In genomic region chrX:129637016-129637415, GRCm38 (mm10) we compare ENCODE assay signal across 25 mouse cellular contexts.
"Had no signal": no experiment of that assay in that cellular context is flagged by ENCODE, and none has a peak within 500 bp of the region (broad histone marks: within the 10 kb centered on the region; RNA-seq: fewer than 3 reads in every experiment).

No protein-coding gene starts in this region.

- DNase-seq: cerebellum, adult 9-10 months; cerebellum, adult 9-11 months; cerebellum, postnatal 10 days; cerebellum, postnatal 14 days; cerebellum, postnatal 25 days; cerebellum, postnatal 36 days; embryo, embryonic 11 days; forebrain, postnatal 0 days; gastrocnemius, adult 2 months; gastrocnemius, postnatal 10 days; gastrocnemius, postnatal 14 days; gastrocnemius, postnatal 25 days; gastrocnemius, postnatal 36 days; heart, adult 11 months; heart, adult 18-20 months; heart, adult 2 months had no signal

- H3K9ac ChIP-seq: embryonic facial prominence, embryonic 12.5 days; embryonic facial prominence, embryonic 13.5 days; embryonic facial prominence, embryonic 15.5 days; forebrain, embryonic 12.5 days; forebrain, embryonic 13.5 days; forebrain, embryonic 15.5 days; forebrain, postnatal 0 days had no signal

- H3K36me3 ChIP-seq: embryonic facial prominence, embryonic 10.5 days; embryonic facial prominence, embryonic 12.5 days; embryonic facial prominence, embryonic 13.5 days; embryonic facial prominence, embryonic 15.5 days; forebrain, embryonic 10.5 days; forebrain, embryonic 12.5 days; forebrain, embryonic 15.5 days had no signal

- H3K9me3 ChIP-seq: embryonic facial prominence, embryonic 10.5 days; embryonic facial prominence, embryonic 12.5 days; embryonic facial prominence, embryonic 13.5 days; embryonic facial prominence, embryonic 15.5 days; forebrain, embryonic 10.5 days; forebrain, embryonic 12.5 days; forebrain, embryonic 13.5 days; forebrain, embryonic 15.5 days had no signal

- H3K4me3 ChIP-seq: embryonic facial prominence, embryonic 10.5 days; embryonic facial prominence, embryonic 12.5 days; embryonic facial prominence, embryonic 13.5 days; embryonic facial prominence, embryonic 15.5 days; erythroblast, embryonic 14.5 days; forebrain, embryonic 10.5 days; forebrain, embryonic 12.5 days; forebrain, embryonic 13.5 days; forebrain, embryonic 15.5 days; gastrocnemius, adult 2 months; heart, adult 2 months had no signal

- H3K4me1 ChIP-seq: embryonic facial prominence, embryonic 10.5 days; embryonic facial prominence, embryonic 12.5 days; embryonic facial prominence, embryonic 13.5 days; embryonic facial prominence, embryonic 15.5 days; forebrain, embryonic 10.5 days; forebrain, embryonic 12.5 days; forebrain, embryonic 13.5 days; forebrain, embryonic 15.5 days had no signal

- H3K27ac ChIP-seq: embryonic facial prominence, embryonic 10.5 days; embryonic facial prominence, embryonic 12.5 days; embryonic facial prominence, embryonic 13.5 days; embryonic facial prominence, embryonic 15.5 days; forebrain, embryonic 10.5 days; forebrain, embryonic 12.5 days; forebrain, embryonic 13.5 days; forebrain, embryonic 15.5 days; gastrocnemius, adult 2 months; heart, adult 2 months had no signal

- H3K27me3 ChIP-seq: embryonic facial prominence, embryonic 12.5 days; embryonic facial prominence, embryonic 13.5 days; embryonic facial prominence, embryonic 15.5 days; forebrain, embryonic 12.5 days; forebrain, embryonic 13.5 days; forebrain, embryonic 15.5 days had no signal
